Mouse (Mus musculus) yolk sac, embryonic 10.5 days (tissue): Measurements from ENCODE around the gene C1qtnf7.

Experiments used
- DNase-seq: peaks from one replicate; pipeline ENCODE4 v3.0.0-alpha.2; 2017; ENCODE audit warnings: low spot score

Gene C1qtnf7

DNA sequence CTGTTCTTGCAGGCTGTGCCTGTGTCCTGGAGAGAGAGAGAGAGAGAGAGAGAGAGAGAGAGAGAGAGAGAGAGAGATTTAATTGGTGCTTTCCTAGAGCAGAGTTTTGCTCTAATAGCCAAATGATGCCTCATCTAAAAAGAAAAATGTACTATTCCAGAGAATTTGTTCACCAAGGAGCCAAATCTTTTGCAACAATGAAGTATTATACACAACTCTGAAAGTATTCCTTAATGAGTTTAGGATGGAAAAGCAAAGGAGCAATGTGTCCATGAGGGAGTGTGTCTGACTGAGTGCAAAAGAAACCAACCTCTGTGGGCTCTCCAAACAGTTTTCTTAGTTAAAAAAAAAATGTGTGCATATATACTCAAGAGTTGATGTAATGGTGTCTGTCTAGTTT is 24.5 kb downstream of the C1qtnf7 start:
- DNase-seq, result no peak

DNA sequence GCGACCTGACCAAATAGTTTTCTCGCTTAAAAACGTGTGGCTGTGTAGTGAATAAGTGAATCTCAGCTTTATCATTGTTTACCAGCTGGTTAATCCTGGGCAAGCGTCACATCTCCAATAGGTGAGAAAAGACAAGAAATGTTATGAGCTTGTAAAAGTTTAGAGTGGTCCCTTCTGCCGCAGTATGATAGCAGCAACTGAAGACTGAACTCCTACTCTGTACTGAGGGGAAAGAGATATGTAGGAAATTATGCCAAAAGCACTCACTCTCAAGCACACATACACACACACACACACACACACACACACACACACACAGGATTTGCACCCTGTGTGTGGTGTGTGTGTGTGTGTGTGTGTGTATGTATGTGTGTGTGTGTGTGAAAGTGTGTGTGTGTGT is 26.2 kb downstream of the C1qtnf7 start:
- DNase-seq, result no peak

GRCm38 (mm10) chr5:43542246-43542845 is 27.0 kb downstream of the C1qtnf7 start:
- no peak for DNase-seq

DNA sequence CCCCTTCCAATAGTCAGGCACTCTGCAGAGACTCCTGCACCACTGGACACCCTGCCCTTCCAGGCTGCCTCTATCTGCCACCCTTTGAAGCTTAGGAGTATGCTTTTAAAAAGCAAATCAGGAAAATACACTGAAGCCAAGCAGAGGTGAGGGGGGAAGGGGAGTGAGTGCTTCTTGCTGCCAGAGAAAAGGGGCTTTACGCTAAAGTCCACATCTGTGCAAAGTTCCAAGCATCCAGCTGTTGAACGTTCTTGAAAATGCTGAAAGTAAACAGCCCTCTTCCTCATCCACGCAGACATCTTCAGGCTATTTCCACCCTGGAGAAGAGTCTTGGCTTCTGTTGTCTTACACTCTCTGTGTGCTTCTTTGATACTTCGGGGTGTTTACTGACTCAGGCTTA is 34.6 kb downstream of the C1qtnf7 start:
- DNase-seq, result peak; percentile 11

DNA sequence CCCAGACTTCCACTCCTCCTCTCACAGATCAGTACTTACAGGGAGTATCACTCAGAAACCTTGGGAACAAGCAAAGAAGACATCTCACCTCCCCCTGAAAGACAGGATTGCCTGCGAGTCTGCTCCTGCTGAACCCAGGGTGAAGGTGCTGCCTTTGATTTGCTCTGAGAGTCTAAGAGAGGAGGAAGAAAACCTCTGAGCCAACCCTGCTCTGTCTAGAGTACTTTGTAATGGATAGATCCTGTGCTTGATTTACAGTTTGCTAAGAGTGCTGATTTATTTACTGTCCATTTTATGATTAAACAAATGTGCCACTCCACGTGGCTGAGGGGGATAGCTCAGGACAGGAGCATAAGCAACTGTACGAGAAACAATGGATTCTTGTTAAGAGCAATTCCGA is 35.1 kb downstream of the C1qtnf7 start:
- DNase-seq, result no peak

DNA sequence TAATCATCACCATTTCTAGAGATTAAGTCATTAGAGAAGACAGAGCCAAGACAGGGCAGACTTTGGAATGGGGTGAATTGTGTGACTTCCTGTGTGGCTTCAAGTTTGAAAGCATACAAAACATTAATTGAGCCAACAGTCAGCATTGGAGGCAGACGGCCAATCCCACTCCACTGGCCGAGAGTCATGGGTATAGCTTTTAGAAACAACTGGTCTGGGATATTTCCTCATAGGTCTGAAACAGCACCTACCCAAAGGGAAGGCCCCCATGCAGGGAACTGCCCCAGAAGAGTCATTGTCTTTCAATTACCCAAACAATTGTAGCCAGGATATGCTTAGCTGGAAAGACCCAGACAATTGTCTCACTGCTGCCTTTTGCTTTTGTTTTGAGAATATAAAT is 39.5 kb downstream of the C1qtnf7 start:
- no peak for DNase-seq

GRCm38 (mm10) chr5:43555406-43555805 is 40.1 kb downstream of the C1qtnf7 start:
- DNase-seq, result no peak

- DNase-seq, result no peak
Observed at GRCm38 (mm10) chr5:43557436-43557835, 42.1 kb downstream of the C1qtnf7 start.

GRCm38 (mm10) chr5:43561639-43562252 is 46.4 kb downstream of the C1qtnf7 start:
- DNase-seq, result no peak

GRCm38 (mm10) chr5:43569720-43570359 is 54.5 kb downstream of the C1qtnf7 start:
- DNase-seq, result no peak

- DNase-seq, result no peak
Observed at GRCm38 (mm10) chr5:43582876-43583275, 67.5 kb downstream of the C1qtnf7 start.

DNA sequence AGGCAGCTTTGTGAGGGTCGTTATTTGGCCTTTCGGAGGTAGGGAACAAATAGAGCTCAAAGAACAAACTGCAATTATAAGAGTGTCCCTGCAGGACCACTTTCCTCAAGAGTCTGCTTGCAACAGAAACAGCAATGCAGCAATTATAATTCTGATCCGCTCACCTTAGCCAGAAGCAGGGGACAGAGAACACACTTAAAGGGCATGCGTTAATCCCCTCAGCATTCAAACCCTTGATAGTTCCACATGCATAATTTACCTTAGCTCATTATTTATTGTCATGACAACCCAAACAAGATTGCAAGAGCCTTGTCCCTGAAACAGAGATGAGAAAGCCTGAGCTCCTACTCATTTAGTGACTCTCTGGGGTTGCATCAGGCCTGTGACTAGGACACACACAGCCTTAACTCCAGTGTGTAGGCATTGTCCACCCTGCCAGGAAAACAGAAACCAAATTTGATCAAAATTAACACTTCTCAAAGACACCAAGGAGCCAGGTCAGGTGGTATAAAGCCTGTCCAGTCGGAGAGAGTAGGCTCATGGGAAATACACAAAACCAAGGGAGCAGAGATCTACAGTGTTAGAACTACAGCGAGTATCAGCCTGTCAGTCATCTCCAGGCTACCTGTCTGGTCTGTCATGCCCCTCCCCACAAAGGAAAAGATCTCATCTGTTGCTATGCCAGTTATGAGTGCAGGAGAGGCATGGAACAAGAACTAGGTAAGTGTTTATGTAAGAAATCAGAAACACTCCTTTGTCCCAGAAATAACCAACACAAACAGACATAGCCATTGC is 68.2 kb downstream of the C1qtnf7 start:
- DNase-seq, result no peak

- DNase-seq, result no peak
Observed at GRCm38 (mm10) chr5:43584464-43584863, 69.1 kb downstream of the C1qtnf7 start.

DNA sequence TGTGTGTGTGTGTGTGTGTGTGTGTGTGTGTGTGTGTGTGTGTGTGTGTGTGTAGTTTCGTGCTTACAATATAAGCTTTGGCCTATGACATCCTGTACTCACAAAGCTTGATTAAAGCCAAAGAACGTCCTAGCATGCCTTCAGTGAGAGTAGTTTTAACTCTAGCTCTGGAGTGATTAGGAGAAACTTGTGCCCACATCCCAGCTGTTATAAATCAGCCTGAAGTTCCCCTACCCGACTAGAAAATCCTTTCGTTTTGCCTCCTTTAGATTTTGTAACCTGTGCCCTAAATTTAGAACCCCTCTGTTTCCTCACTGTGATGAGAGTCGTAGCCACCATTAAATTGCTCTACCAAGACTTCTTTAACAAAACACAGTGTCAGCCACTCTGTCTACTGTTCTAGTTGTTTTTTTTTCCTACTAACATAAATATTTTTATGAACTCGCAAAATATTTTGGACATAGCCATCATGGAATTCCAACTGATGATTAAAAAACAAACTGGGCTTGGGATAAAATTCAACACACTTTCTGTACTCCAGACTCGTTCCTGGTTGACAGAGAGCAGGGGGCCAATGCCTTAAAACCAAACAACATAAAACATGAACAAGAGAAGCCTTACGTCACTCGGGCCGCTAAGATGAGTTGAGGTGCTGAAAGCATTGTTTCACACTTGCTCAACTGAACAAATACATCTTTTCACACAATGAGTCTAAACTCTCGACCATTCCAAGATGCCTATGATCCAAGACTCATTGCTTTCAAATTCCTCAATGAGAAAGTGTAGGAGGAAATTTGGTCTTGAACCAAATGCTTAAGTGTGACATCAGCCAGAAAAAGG is 70.3 kb downstream of the C1qtnf7 start:
- no peak for DNase-seq

- DNase-seq, result no peak
Observed at GRCm38 (mm10) chr5:43588791-43589439, 73.6 kb downstream of the C1qtnf7 start.

- DNase-seq, result no peak
Observed at GRCm38 (mm10) chr5:43589440-43589830, 74.1 kb downstream of the C1qtnf7 start.

- no peak for DNase-seq
Observed at GRCm38 (mm10) chr5:43590311-43590731, 75.0 kb downstream of the C1qtnf7 start.

- no peak for DNase-seq
Observed at GRCm38 (mm10) chr5:43601601-43602000, 86.3 kb downstream of the C1qtnf7 start.

GRCm38 (mm10) chr5:43602518-43602917 is 87.2 kb downstream of the C1qtnf7 start:
- DNase-seq, result no peak

- no peak for DNase-seq
Observed at GRCm38 (mm10) chr5:43603559-43603958, 88.2 kb downstream of the C1qtnf7 start.

GRCm38 (mm10) chr5:43608073-43608472 is 92.7 kb downstream of the C1qtnf7 start:
- DNase-seq, result no peak
